In the genomic region with DNA sequence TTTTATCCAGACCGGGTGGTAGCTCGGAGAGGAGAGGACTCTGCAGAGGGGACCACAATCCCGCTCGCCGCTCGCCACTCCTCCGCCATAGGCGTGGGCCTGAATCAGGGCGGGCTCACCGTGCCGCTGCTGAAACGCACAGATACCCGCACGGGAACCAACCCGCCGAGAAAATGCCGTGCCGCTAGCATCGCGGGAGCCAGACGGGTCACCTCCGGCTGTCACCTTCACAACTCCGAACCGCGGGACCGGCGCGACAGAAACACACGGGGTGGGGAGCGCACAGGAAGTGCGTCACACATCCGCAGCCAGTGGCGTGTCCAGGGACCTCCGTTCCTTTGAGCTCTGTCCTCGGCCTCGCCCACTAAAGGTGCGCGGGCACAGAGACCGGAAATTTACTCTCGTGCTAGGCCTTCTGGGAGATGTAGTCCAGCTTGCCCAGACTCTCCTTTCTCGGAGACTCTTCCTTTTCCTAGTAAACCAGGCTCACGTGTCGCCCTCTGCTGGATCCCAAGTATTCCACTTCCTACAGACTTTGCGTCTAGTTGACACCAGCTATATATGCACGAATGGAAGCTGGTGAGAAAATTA, we compare ENCODE assay signal across 8 mouse cellular contexts. TPM values are rescaled to one million over a fixed set of nuclear protein-coding genes. Genes with fewer than 3 reads are reported as not detected.
DNase-seq lines count a peak whose midpoint lies in the region; ATAC-seq and TF ChIP-seq lines count a peak whose summit lies in the region.

Ndufv1 (minus strand) TSS at position 375 of the 591 bp plus-strand sequence.

- DNase-seq in c-Kit-positive CD71-positive TER-119-positive erythroid progenitor cells, embryonic 14.5 days (ENCODE audit: low spot score): peak; percentile 98
- DNase-seq in heart, postnatal 0 days (ENCODE audit: low spot score): peak; percentile 100
- DNase-seq in kidney, postnatal 4 days: peak; percentile 98

- H3K27me3 ChIP-seq in E14TG2a.4 (ENCODE audit: insufficient read depth, low read length): no peaks in the 10 kb centered on the region
- H3K27me3 ChIP-seq in forebrain, embryonic 12.5 days: no peaks in the 10 kb centered on the region
- no peaks in the 10 kb centered on the region for H3K27me3 ChIP-seq in heart, postnatal 0 days (ENCODE audit: control insufficient read depth, insufficient read depth, low read length)
- no peaks in the 10 kb centered on the region for H3K27me3 ChIP-seq in liver, embryonic 16.5 days (ENCODE audit: control insufficient read depth, insufficient read depth, low read depth, low read length)
- H3K27me3 ChIP-seq in neural tube, embryonic 13.5 days: no peaks in the 10 kb centered on the region
- H3K27me3 ChIP-seq in testis, adult 2 months (ENCODE audit: control insufficient read depth, insufficient read depth, low read length): no peaks in the 10 kb centered on the region

- peaks cover 55% of the 10 kb centered on the region for H3K4me1 ChIP-seq in E14TG2a.4 (replicated peaks; ENCODE audit: low read depth, low read length)
- H3K4me1 ChIP-seq in forebrain, embryonic 12.5 days: peaks cover 13% of the 10 kb centered on the region
- peaks cover 4% of the 10 kb centered on the region for H3K4me1 ChIP-seq in heart, postnatal 0 days (ENCODE audit: control insufficient read depth, insufficient read depth)
- H3K4me1 ChIP-seq in liver, embryonic 16.5 days (ENCODE audit: control insufficient read depth, low read depth, low read length): peaks cover 34% of the 10 kb centered on the region
- H3K4me1 ChIP-seq in neural tube, embryonic 13.5 days (replicated peaks): peaks cover 20% of the 10 kb centered on the region
- H3K4me1 ChIP-seq in testis, adult 2 months (ENCODE audit: control insufficient read depth, insufficient read depth, low read length): peaks cover 7% of the 10 kb centered on the region

- WGBS in forebrain, embryonic 12.5 days: under 1% methylated on average over 45 of the region's 45 CpGs
- WGBS in heart, postnatal 0 days: 0% methylated on average over 45 of the region's 45 CpGs
- under 1% methylated on average over 45 of the region's 45 CpGs for WGBS in liver, embryonic 16.5 days (ENCODE audit: insufficient replicate concordance)
- WGBS in neural tube, embryonic 13.5 days: under 1% methylated on average over 45 of the region's 45 CpGs

- peak within 1 kb of the TSS; percentile 26; the same call in 1 of the 2 replicates for H3K27ac ChIP-seq in forebrain, embryonic 12.5 days
- peak within 1 kb of the TSS; percentile 94 for H3K27ac ChIP-seq in heart, postnatal 0 days (ENCODE audit: low read depth)
- H3K27ac ChIP-seq in liver, embryonic 16.5 days (ENCODE audit: low read length): peak within 1 kb of the TSS; percentile 80
- peak within 1 kb of the TSS; percentile 73 for H3K27ac ChIP-seq in neural tube, embryonic 13.5 days (replicated peaks)
- H3K27ac ChIP-seq in testis, adult 2 months (ENCODE audit: control insufficient read depth, insufficient read depth, low read depth, low read length): peak within 1 kb of the TSS; percentile 25; the same call in 1 of the 2 replicates

- H3K4me3 ChIP-seq in E14TG2a.4 (replicated peaks; ENCODE audit: low read length): peak within 1 kb of the TSS; percentile 98
- H3K4me3 ChIP-seq in forebrain, embryonic 12.5 days (replicated peaks): peak within 1 kb of the TSS; percentile 89
- H3K4me3 ChIP-seq in heart, postnatal 0 days (ENCODE audit: low read depth, low read length): peak within 1 kb of the TSS; percentile 79
- peak within 1 kb of the TSS; percentile 92 for H3K4me3 ChIP-seq in liver, embryonic 16.5 days (ENCODE audit: low read depth, low read length)
- H3K4me3 ChIP-seq in neural tube, embryonic 13.5 days: peak within 1 kb of the TSS; percentile 79
- H3K4me3 ChIP-seq in testis, adult 2 months (ENCODE audit: control insufficient read depth, low read depth, low read length): peak within 1 kb of the TSS; percentile 89

- ATAC-seq in forebrain, embryonic 12.5 days (ENCODE audit: low FRiP score): peak; percentile 100
- ATAC-seq in heart, postnatal 0 days (ENCODE audit: insufficient read depth, low read depth): peak; percentile 99
- peak; percentile 99 for ATAC-seq in liver, embryonic 16.5 days (ENCODE audit: low read depth)
- peak; percentile 99 for ATAC-seq in neural tube, embryonic 13.5 days (ENCODE audit: low read depth)

- H3K4me2 ChIP-seq in forebrain, embryonic 12.5 days: peak within 1 kb of the TSS; percentile 68
- H3K4me2 ChIP-seq in heart, postnatal 0 days (ENCODE audit: low read depth, low read length): peak within 1 kb of the TSS; percentile 69
- H3K4me2 ChIP-seq in liver, embryonic 16.5 days (ENCODE audit: low read depth, low read length): peak within 1 kb of the TSS; percentile 80
- peak within 1 kb of the TSS; percentile 61 for H3K4me2 ChIP-seq in neural tube, embryonic 13.5 days

- peak; percentile 59 for TF ChIP-seq CTCF in E14TG2a.4 (conservative IDR thresholded peaks at IDR 0.05; ENCODE audit: low read length)
- TF ChIP-seq CTCF in heart, postnatal 0 days (IDR thresholded peaks at IDR 0.05; ENCODE audit: low read depth): peak; percentile 91
- TF ChIP-seq CTCF in testis, adult 2 months (IDR thresholded peaks at IDR 0.05; ENCODE audit: control insufficient read depth, insufficient read depth, insufficient replicate concordance, low read depth, low read length): peak; percentile 28; the same call in 1 of the 2 replicates

- TF ChIP-seq POLR2A in testis, adult 2 months (IDR thresholded peaks at IDR 0.05; ENCODE audit: control insufficient read depth, low read depth, low read length): peak; percentile 77

- peak; percentile 80 for TF ChIP-seq EP300 in heart, postnatal 0 days (IDR thresholded peaks at IDR 0.05; ENCODE audit: low read depth)

- peak within 1 kb of the TSS; percentile 71 for H3K9ac ChIP-seq in forebrain, embryonic 12.5 days
- H3K9ac ChIP-seq in heart, postnatal 0 days (replicated peaks; ENCODE audit: low read depth, low read length): peak within 1 kb of the TSS; percentile 84
- H3K9ac ChIP-seq in liver, embryonic 16.5 days (ENCODE audit: low read depth, low read length): peak within 1 kb of the TSS; percentile 84
- peak within 1 kb of the TSS; percentile 80 for H3K9ac ChIP-seq in neural tube, embryonic 13.5 days

- peaks cover 40% of the 10 kb centered on the region for H3K36me3 ChIP-seq in E14TG2a.4 (ENCODE audit: insufficient read depth, low read length)
- H3K36me3 ChIP-seq in forebrain, embryonic 12.5 days (replicated peaks): peaks cover 29% of the 10 kb centered on the region
- peaks cover 37% of the 10 kb centered on the region for H3K36me3 ChIP-seq in heart, postnatal 0 days (replicated peaks; ENCODE audit: control insufficient read depth, insufficient read depth, low read length)
- peaks cover 13% of the 10 kb centered on the region for H3K36me3 ChIP-seq in liver, embryonic 16.5 days (ENCODE audit: control insufficient read depth, insufficient read depth)
- peaks cover 34% of the 10 kb centered on the region for H3K36me3 ChIP-seq in neural tube, embryonic 13.5 days
- no peaks in the 10 kb centered on the region; the same call in 1 of the 2 replicates for H3K36me3 ChIP-seq in testis, adult 2 months (ENCODE audit: control insufficient read depth, insufficient read depth, low read length)

- no peaks in the 10 kb centered on the region for H3K9me3 ChIP-seq in E14TG2a.4 (ENCODE audit: low read length)
- H3K9me3 ChIP-seq in forebrain, embryonic 12.5 days: no peaks in the 10 kb centered on the region
- no peaks in the 10 kb centered on the region for H3K9me3 ChIP-seq in heart, postnatal 0 days (replicated peaks; ENCODE audit: control insufficient read depth, low read length)
- no peaks in the 10 kb centered on the region for H3K9me3 ChIP-seq in liver, embryonic 16.5 days (replicated peaks; ENCODE audit: control insufficient read depth, low read length)
- H3K9me3 ChIP-seq in neural tube, embryonic 13.5 days: no peaks in the 10 kb centered on the region

RNA-seq across cellular contexts. Expression of gene Ndufv1, which starts in this region (rescaled TPM):
- 186 and 204 TPM in 2 replicates for polyA plus RNA-seq in forebrain, embryonic 12.5 days (2016; fragmentation: Nextera tagmentation; extraction: Ambion mirVana)
- 910 and 941 TPM in 2 replicates for total RNA-seq in heart, postnatal 0 days (2014; rRNA removed; ENCODE audit: low replicate concordance)
- polyA plus RNA-seq in heart, postnatal 0 days (2015; fragmentation: Nextera tagmentation; extraction: Ambion mirVana): 1,083 and 1,090 TPM in 2 replicates
- polyA plus RNA-seq in liver, embryonic 16.5 days (2015; fragmentation: Nextera tagmentation; extraction: Ambion mirVana): 144 and 145 TPM in 2 replicates
- 217 and 222 TPM in 2 replicates for polyA plus RNA-seq in neural tube, embryonic 13.5 days (2015; fragmentation: Nextera tagmentation; extraction: Ambion mirVana)
- polyA plus RNA-seq in testis, adult 2 months (2012; rRNA removed): 145 and 173 TPM in 2 replicates

Comparison
In these comparisons a context has a peak if more than half of its experiments do, and no peak if none do; other contexts are left out.
1. Peak in every context shown above with its lines: DNase-seq, ATAC-seq, H3K4me3 ChIP-seq and H3K27ac ChIP-seq.
2. CTCF ChIP-seq: peak in every context shown above with its lines; median percentile 91 in heart, postnatal 0 days; 59 in E14TG2a.4; 28 in testis, adult 2 months.
3. H3K27ac ChIP-seq: peak in every context shown above with its lines; median percentile 94 in heart, postnatal 0 days; 80 in liver, embryonic 16.5 days; 73 in neural tube, embryonic 13.5 days; 26 in forebrain, embryonic 12.5 days; 25 in testis, adult 2 months.